Mouse (Mus musculus): ENCODE results near the gene Fgf2. TPM values are rescaled to one million over a fixed set of nuclear protein-coding genes. Genes with fewer than 3 reads are reported as not detected.

Fgf2 gene
- polyA plus RNA-seq (2015; fragmentation: Nextera tagmentation; extraction: Ambion mirVana): 2.8 and 3.4 TPM in 2 replicates

DNA sequence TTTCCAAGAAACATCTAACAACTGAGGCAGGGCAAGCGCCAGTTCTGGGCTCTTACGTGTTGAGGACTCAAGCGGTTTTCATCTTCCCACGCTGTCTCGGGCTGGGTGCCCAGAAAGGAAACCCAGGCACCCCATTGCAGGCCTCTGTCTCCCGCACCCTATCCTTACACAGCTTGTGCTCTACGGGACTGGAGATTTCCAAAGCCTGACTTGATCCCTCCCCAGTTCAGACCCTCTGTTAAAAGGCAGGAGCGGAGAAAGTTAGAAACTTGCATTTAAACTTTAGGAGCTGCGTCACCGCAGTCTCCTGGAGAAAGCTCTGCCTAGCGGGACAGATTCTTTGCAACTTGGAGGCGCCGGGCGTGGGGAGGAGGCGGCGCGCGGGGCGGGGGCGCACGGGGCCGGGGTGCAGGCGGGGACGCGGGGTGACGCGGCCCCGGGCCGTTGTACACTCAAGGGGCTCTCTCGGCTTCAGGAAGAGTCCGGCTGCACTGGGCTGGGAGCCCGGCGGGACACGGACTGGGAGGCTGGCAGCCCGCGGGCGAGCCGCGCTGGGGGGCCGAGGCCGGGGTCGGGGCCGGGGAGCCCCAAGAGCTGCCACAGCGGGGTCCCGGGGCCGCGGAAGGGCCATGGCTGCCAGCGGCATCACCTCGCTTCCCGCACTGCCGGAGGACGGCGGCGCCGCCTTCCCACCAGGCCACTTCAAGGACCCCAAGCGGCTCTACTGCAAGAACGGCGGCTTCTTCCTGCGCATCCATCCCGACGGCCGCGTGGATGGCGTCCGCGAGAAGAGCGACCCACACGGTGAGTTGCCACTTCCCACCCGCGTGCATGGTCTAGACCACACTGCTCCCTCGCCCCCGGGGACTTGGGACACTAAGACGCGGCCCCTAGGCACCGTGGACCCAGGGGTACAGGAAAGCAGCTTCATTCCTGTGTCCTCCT, at the start of gene Fgf2:
TSS of gene Fgf2 (plus strand) at position 126 of the 945 bp plus-strand sequence.

DNA sequence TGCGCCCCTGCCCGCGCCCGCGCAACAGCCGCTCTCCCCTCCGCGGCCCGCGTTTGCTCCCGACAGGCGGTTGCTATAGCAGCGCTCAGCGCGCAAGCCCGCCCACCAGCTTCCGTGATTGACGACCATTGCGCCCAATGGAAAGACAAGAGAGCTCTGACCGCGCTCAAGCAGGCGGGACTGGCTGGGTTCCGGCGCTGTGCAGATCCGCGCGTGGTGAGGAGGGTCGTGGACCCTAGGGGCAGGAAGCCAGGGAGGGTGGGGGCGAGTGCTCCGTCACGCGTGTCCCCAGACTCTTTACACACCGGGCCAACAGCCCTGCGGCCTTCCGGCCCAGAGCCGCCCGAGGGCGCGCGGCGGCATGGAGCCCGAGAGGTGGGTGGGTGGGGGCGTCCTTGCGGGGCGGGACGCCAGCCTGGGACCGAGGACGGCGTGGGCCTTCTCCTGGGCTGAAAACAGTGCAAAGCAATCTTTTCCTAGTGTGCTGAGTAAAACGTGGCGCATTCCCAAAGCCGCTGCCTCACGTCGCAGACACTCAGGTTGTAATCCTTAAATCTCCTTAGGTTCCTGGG, 35.7 kb upstream of the Fgf2 start, which contains the start of the genes Bbs12 and Cetn4:
TSS of gene Bbs12 (plus strand) at position 185 of the 572 bp plus-strand sequence.
TSS of gene Cetn4 (minus strand) at position 339 of the 572 bp plus-strand sequence.

DNA sequence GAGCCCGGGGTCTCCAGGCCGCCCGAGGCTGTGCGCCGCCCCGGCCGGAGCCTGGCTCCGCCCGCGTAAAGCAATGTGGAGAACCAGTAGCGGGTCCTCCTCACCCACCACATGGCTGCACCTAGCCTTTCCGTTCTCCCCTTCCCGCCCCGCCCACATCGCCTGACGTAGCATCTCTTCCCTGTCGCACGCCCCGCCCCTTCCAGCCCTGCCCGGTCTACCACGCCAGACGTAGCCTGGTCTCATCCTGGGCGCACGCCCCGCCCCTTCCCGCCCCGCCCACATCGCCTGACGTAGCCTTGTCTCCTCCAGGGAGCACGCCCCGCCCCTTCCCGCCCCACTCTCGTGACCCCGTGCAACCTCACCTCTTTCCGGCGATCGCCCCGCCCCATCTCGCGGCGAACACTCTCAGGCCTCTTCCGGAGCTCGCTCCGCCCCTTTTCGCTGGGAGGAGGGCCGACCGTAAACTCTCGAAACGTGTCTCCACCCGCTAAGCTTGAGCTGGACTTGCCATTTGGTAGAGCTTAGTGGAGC, 71.4 kb downstream of the Fgf2 start, which contains the start of gene Spata5:
TSS of gene Spata5 (plus strand) at position 439 of the 534 bp plus-strand sequence.

DNA sequence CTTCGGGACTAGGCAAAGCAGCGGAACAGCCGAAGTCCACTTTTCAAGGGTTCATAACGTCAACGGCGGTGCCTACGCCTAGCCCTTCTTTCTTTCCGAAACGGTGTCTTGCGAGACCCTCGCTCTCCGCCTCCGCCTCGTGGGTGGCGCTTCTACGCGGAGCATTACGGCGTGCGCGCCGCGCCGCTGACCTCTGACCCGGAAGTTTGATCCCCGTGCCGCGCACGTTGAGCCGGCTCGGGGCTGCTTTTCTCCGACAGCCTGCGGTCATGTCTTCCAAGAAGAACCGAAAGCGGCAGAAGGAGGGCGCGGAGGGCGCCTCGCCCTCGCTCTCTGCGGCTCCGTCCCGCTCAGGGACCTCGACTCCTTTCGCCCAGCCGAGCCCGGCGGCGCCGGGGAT, 71.9 kb downstream of the Fgf2 start, which contains the start of gene Nudt6:
TSS of gene Nudt6 (minus strand) at position 140 of the 400 bp plus-strand sequence.

Other genes starting within 250 kb of the Fgf2 start
- gene Il2, start 222.4 kb upstream of the Fgf2 start, polyA plus RNA-seq (2015; fragmentation: Nextera tagmentation; extraction: Ambion mirVana): 0.40 and 0.44 TPM in 2 replicates
- gene Il21, start 115.7 kb upstream of the Fgf2 start, polyA plus RNA-seq (2015; fragmentation: Nextera tagmentation; extraction: Ambion mirVana): not detected in 2 replicates
- 3.9 and 4.1 TPM in 2 replicates for gene Bbs12, start 35.8 kb upstream of the Fgf2 start, polyA plus RNA-seq (2015; fragmentation: Nextera tagmentation; extraction: Ambion mirVana)
- gene Cetn4, start 35.6 kb upstream of the Fgf2 start, polyA plus RNA-seq (2015; fragmentation: Nextera tagmentation; extraction: Ambion mirVana): 1.6 and 2.0 TPM in 2 replicates
- 14.9 and 18.6 TPM in 2 replicates for gene Spata5, start 71.5 kb downstream of the Fgf2 start, polyA plus RNA-seq (2015; fragmentation: Nextera tagmentation; extraction: Ambion mirVana)
- 25.4 and 28.3 TPM in 2 replicates for gene Nudt6, start 71.9 kb downstream of the Fgf2 start, polyA plus RNA-seq (2015; fragmentation: Nextera tagmentation; extraction: Ambion mirVana)